Mouse (Mus musculus): ENCODE data around the gene Ccdc124. TPM values are rescaled to one million over a fixed set of nuclear protein-coding genes. Genes with fewer than 3 reads are reported as not detected.

The Ccdc124 gene
- total and polyA plus RNA-seq, 3 experiments: 36.2 to 82.0 (median 58.7) TPM

DNA sequence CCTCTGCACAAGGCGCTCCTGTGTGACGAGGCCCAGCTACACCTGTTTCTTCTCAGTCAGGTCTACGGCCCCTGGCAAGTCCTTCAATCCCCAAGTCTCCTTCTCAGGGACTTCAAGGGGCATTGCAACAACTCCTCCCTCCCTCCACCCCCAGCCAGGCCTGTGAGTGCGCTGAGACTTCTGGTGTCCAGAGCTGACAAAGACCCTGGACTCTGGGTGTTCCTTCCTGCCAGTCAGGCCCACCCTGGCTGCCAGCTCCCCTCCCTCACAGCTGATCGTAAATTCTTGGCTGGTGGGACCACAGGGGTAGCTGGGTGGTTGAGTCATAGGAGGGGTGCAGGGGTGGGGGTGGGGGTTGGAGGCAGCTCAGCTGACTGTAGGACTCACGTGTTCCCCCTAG lies 21.9 kb downstream of the Ccdc124 start:
- TF ChIP-seq UBTF (IDR thresholded peaks at IDR 0.05; ENCODE audit: low read depth, low read length): no peak
- TF ChIP-seq ZNF384 (IDR thresholded peaks at IDR 0.05; ENCODE audit: low read depth, low read length): no peak
- TF ChIP-seq CHD2 (IDR thresholded peaks at IDR 0.05; ENCODE audit: low read length): no peak
- TF ChIP-seq JUND (conservative IDR thresholded peaks at IDR 0.05; ENCODE audit: low read depth, low read length): no peak
- no peak for TF ChIP-seq TBP (conservative IDR thresholded peaks at IDR 0.05; ENCODE audit: low read depth, low read length)
- TF ChIP-seq POLR2AphosphoS2 (IDR thresholded peaks at IDR 0.05; ENCODE audit: low read depth, low read length): no peak
- no peak for TF ChIP-seq BHLHE40 (IDR thresholded peaks at IDR 0.05; ENCODE audit: low read depth, low read length)
- no peak for TF ChIP-seq ZC3H11A (IDR thresholded peaks at IDR 0.05; ENCODE audit: low read depth, low read length)
- TF ChIP-seq IRF4 (IDR thresholded peaks at IDR 0.05; ENCODE audit: low read depth, low read length): no peak
- no peak for TF ChIP-seq SIN3A (IDR thresholded peaks at IDR 0.05; ENCODE audit: low read length)
- no peak for TF ChIP-seq MEF2A (IDR thresholded peaks at IDR 0.05; ENCODE audit: borderline replicate concordance, low read depth, low read length)
- TF ChIP-seq USF1 (IDR thresholded peaks at IDR 0.05; ENCODE audit: low read depth, low read length): no peak
- no peak for TF ChIP-seq SMC3 (IDR thresholded peaks at IDR 0.05; ENCODE audit: low read depth, low read length)
- no peak for TF ChIP-seq KAT2A (IDR thresholded peaks at IDR 0.05; ENCODE audit: insufficient replicate concordance, low read length)
- no peak for TF ChIP-seq EP300 (IDR thresholded peaks at IDR 0.05; ENCODE audit: low read length)
- TF ChIP-seq USF2 (conservative IDR thresholded peaks at IDR 0.05; ENCODE audit: low read depth, low read length): no peak
- no peak for TF ChIP-seq GABPA (IDR thresholded peaks at IDR 0.05; ENCODE audit: insufficient replicate concordance, low read depth, low read length)
- Histone ChIP-seq H3K79me2 (replicated peaks; ENCODE audit: control insufficient read depth, extremely low read depth, insufficient read depth, poor library complexity, severe bottlenecking) (no peaks in the 10 kb centered on the region), H3K4me3 (replicated peaks in 1 of 3; ENCODE audit: low read depth in 2 of 3, low read length in 2 of 3, poor library complexity in 1 of 3) (no peak overlapping the region), H3K9ac (ENCODE audit: insufficient read depth, low read depth) (no peak overlapping the region), H3K27me3 (replicated peaks) (peaks cover 74% of the 10 kb centered on the region), H3K9me3 (replicated peaks; ENCODE audit: low read length) (no peaks in the 10 kb centered on the region), H3K27ac (ENCODE audit: insufficient read depth, low read depth) (no peak overlapping the region), H3K36me3 (replicated peaks in 1 of 2; ENCODE audit: control insufficient read depth in 1 of 2, insufficient read depth in 1 of 2, low read length in 1 of 2) (no peaks in the 10 kb centered on the region), H3K4me2 (ENCODE audit: insufficient read depth, low read depth, poor library complexity, severe bottlenecking) (no peak overlapping the region), H3K4me1 (ENCODE audit: control insufficient read depth in 1 of 2, insufficient read depth in 2 of 2) (peaks cover 14 to 25% of the 10 kb centered on the region in 2 experiments)
- no peak for DNase-seq (ENCODE audit: extremely low read depth)
- in situ Hi-C loops (cut with MboI; ENCODE audit: low pct_ligation_motif_present, low pct_unique_long_range_greater_than_20kb, low sequenced_read_pairs): no loop called here
- dilution Hi-C loops (cut with MboI; ENCODE audit: extremely low pct_ligation_motif_present, extremely low pct_unique_long_range_greater_than_20kb, low sequenced_read_pairs): no loop called here

DNA sequence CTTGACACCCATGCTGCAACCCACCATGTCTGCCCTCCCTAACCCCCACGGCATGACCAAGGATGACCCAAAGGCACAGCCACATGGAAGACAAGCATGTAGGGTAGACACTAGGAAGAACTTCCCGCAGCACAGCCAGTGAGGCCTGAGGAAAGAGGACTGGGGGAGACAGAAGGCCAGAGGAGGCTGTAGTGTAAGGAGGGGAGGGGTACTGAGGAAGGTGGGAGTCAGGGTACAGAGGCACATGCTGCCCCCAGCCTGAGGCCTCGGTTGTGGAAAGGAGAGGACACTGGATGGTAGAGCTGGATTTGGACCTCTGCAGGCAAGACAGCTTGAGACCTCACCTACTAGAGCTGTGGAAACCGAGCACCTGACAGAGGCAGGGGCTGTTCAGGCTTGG lies 22.8 kb downstream of the Ccdc124 start:
- peaks cover 10 to 31% of the 10 kb centered on the region in 2 experiments; a peak in 3 of 4 replicates for H3K4me1 ChIP-seq (ENCODE audit: control insufficient read depth in 1 of 2, insufficient read depth in 2 of 2)
- no peak overlapping the region for H3K4me2 ChIP-seq (ENCODE audit: insufficient read depth, low read depth, poor library complexity, severe bottlenecking)
- H3K36me3 ChIP-seq (replicated peaks in 1 of 2; ENCODE audit: control insufficient read depth in 1 of 2, insufficient read depth in 1 of 2, low read length in 1 of 2): no peaks in the 10 kb centered on the region
- no peaks in the 10 kb centered on the region for H3K79me2 ChIP-seq (replicated peaks; ENCODE audit: control insufficient read depth, extremely low read depth, insufficient read depth, poor library complexity, severe bottlenecking)
- in situ Hi-C loops (cut with MboI; ENCODE audit: low pct_ligation_motif_present, low pct_unique_long_range_greater_than_20kb, low sequenced_read_pairs): no loop called here
- peaks cover 75% of the 10 kb centered on the region for H3K27me3 ChIP-seq (replicated peaks)
- no peak for TF ChIP-seq ZMIZ1 (IDR thresholded peaks at IDR 0.05; ENCODE audit: low read depth, low read length)
- H3K9me3 ChIP-seq (replicated peaks; ENCODE audit: low read length): no peaks in the 10 kb centered on the region
- no peak overlapping the region for H3K4me3 ChIP-seq (replicated peaks in 1 of 3; ENCODE audit: low read depth in 2 of 3, low read length in 2 of 3, poor library complexity in 1 of 3)
- H3K27ac ChIP-seq (ENCODE audit: insufficient read depth, low read depth): no peak overlapping the region
- no peak overlapping the region for H3K9ac ChIP-seq (ENCODE audit: insufficient read depth, low read depth)
- no peak for DNase-seq (ENCODE audit: extremely low read depth)
- dilution Hi-C loops (cut with MboI; ENCODE audit: extremely low pct_ligation_motif_present, extremely low pct_unique_long_range_greater_than_20kb, low sequenced_read_pairs): no loop called here

Data from CH12.LX (cell line).